Mouse (Mus musculus) testis, adult 2 months (tissue): Measurements from ENCODE around the gene Grik2.

ENCODE experiments used
- CTCF ChIP-seq: fragments of 200-500 bp; IDR thresholded peaks from 2 replicates; pipeline ENCODE4 v1.5.1; 2012; ENCODE audit warnings: low read depth, mild to moderate bottlenecking, inconsistent platforms, low read length, moderate library complexity; ENCODE audit not compliant: control insufficient read depth, insufficient read depth, insufficient replicate concordance
- POLR2A ChIP-seq: fragments of 200-500 bp; IDR thresholded peaks from 2 replicates; pipeline ENCODE4 v1.6.1; 2012; ENCODE audit warnings: low read depth, mild to moderate bottlenecking, inconsistent platforms, low read length, moderate library complexity; ENCODE audit not compliant: control insufficient read depth

DNA sequence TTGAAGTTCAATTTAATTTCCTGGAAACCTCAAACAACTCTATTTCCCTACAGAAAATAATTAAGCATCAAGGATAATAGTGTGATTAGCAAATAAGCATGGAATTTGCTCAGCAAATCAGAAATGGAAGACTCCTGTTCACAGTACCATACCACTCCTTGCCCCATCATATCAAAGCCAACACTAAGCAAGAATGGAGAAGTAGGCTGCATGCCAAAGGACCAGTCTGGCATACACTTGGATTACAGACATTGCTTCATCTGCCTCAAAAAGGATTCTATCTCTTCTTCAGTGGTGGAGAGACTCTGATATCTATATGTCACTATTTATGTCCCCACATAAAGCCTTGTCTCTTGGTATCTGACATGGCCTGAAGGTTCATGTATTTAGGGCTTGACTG lies 19.7 kb downstream of the Grik2 start:
- TF ChIP-seq CTCF (no peak), POLR2A (no peak)
